Mouse (Mus musculus): ENCODE results near the gene Sds. TPM values are rescaled to one million over a fixed set of nuclear protein-coding genes. Genes with fewer than 3 reads are reported as not detected.

The Sds gene
- polyA plus RNA-seq, 1 experiment, result not detected

- H3K4me3 ChIP-seq (replicated peaks), result no peak overlapping the region
- no peak for TF ChIP-seq GATA1 (IDR thresholded peaks at IDR 0.05; ENCODE audit: low read length)
- TF ChIP-seq TAL1 (IDR thresholded peaks at IDR 0.05; ENCODE audit: low read length), result no peak
Measured at GRCm38 (mm10) chr5:120432486-120433015, 43.8 kb upstream of the Sds start.

GRCm38 (mm10) chr5:120433135-120433760 lies 43.1 kb upstream of the Sds start:
- no peaks in the 10 kb centered on the region for H3K9me3 ChIP-seq (ENCODE audit: control insufficient read depth, low read length)
- no peaks in the 10 kb centered on the region for H3K36me3 ChIP-seq (ENCODE audit: control insufficient read depth)
- no peak for TF ChIP-seq GATA1 (IDR thresholded peaks at IDR 0.05; ENCODE audit: low read length)
- no peak for TF ChIP-seq TAL1 (IDR thresholded peaks at IDR 0.05; ENCODE audit: low read length)
- peaks cover 100% of the 10 kb centered on the region for H3K27me3 ChIP-seq (ENCODE audit: control insufficient read depth)
- H3K4me1 ChIP-seq (ENCODE audit: control insufficient read depth), result no peaks in the 10 kb centered on the region
- H3K4me3 ChIP-seq (replicated peaks), result no peak overlapping the region

More at GRCm38 (mm10) chr5:120432486-120433015, 43.8 kb upstream of the Sds start:
- Histone ChIP-seq H3K27me3 (ENCODE audit: control insufficient read depth) (peaks cover 100% of the 10 kb centered on the region), H3K4me1 (ENCODE audit: control insufficient read depth) (no peaks in the 10 kb centered on the region), H3K9me3 (ENCODE audit: control insufficient read depth, low read length) (no peaks in the 10 kb centered on the region), H3K36me3 (ENCODE audit: control insufficient read depth) (no peaks in the 10 kb centered on the region)

GRCm38 (mm10) chr5:120434231-120434735 lies 42.0 kb upstream of the Sds start:
- Histone ChIP-seq H3K36me3 (ENCODE audit: control insufficient read depth) (no peaks in the 10 kb centered on the region), H3K4me3 (replicated peaks) (no peak overlapping the region), H3K27me3 (ENCODE audit: control insufficient read depth) (peaks cover 100% of the 10 kb centered on the region), H3K4me1 (ENCODE audit: control insufficient read depth) (no peaks in the 10 kb centered on the region), H3K9me3 (ENCODE audit: control insufficient read depth, low read length) (no peaks in the 10 kb centered on the region)
- no peak for TF ChIP-seq TAL1 (IDR thresholded peaks at IDR 0.05; ENCODE audit: low read length)
- TF ChIP-seq GATA1 (IDR thresholded peaks at IDR 0.05; ENCODE audit: low read length), result no peak

- TF ChIP-seq TAL1 (IDR thresholded peaks at IDR 0.05; ENCODE audit: low read length) (no peak), GATA1 (IDR thresholded peaks at IDR 0.05; ENCODE audit: low read length) (no peak)
- peaks cover 100% of the 10 kb centered on the region for H3K27me3 ChIP-seq (ENCODE audit: control insufficient read depth)
- H3K9me3 ChIP-seq (ENCODE audit: control insufficient read depth, low read length), result no peaks in the 10 kb centered on the region; the same call in 1 of the 2 replicates
- no peaks in the 10 kb centered on the region for H3K36me3 ChIP-seq (ENCODE audit: control insufficient read depth)
- no peak overlapping the region for H3K4me3 ChIP-seq (replicated peaks)
- H3K4me1 ChIP-seq (ENCODE audit: control insufficient read depth), result no peaks in the 10 kb centered on the region
Measured at GRCm38 (mm10) chr5:120435006-120435681, 41.2 kb upstream of the Sds start.

GRCm38 (mm10) chr5:120435731-120436501 lies 40.4 kb upstream of the Sds start:
- H3K36me3 ChIP-seq (ENCODE audit: control insufficient read depth), result no peaks in the 10 kb centered on the region
- no peak overlapping the region for H3K4me3 ChIP-seq (replicated peaks)
- TF ChIP-seq TAL1 (IDR thresholded peaks at IDR 0.05; ENCODE audit: low read length) (no peak), GATA1 (IDR thresholded peaks at IDR 0.05; ENCODE audit: low read length) (no peak)
- peaks cover 100% of the 10 kb centered on the region for H3K27me3 ChIP-seq (ENCODE audit: control insufficient read depth)
- no peaks in the 10 kb centered on the region; the same call in 1 of the 2 replicates for H3K9me3 ChIP-seq (ENCODE audit: control insufficient read depth, low read length)
- no peaks in the 10 kb centered on the region for H3K4me1 ChIP-seq (ENCODE audit: control insufficient read depth)

GRCm38 (mm10) chr5:120436885-120437495 lies 39.3 kb upstream of the Sds start:
- TF ChIP-seq GATA1 (IDR thresholded peaks at IDR 0.05; ENCODE audit: low read length) (no peak), TAL1 (IDR thresholded peaks at IDR 0.05; ENCODE audit: low read length) (no peak)
- Histone ChIP-seq H3K27me3 (ENCODE audit: control insufficient read depth) (peaks cover 93% of the 10 kb centered on the region), H3K36me3 (ENCODE audit: control insufficient read depth) (no peaks in the 10 kb centered on the region), H3K4me1 (ENCODE audit: control insufficient read depth) (no peaks in the 10 kb centered on the region), H3K9me3 (ENCODE audit: control insufficient read depth, low read length) (no peaks in the 10 kb centered on the region; the same call in 1 of the 2 replicates), H3K4me3 (replicated peaks) (no peak overlapping the region)

- H3K36me3 ChIP-seq (ENCODE audit: control insufficient read depth), result no peaks in the 10 kb centered on the region
- H3K9me3 ChIP-seq (ENCODE audit: control insufficient read depth, low read length), result no peaks in the 10 kb centered on the region; the same call in 1 of the 2 replicates
- peaks cover 90% of the 10 kb centered on the region for H3K27me3 ChIP-seq (ENCODE audit: control insufficient read depth)
- no peak for TF ChIP-seq TAL1 (IDR thresholded peaks at IDR 0.05; ENCODE audit: low read length)
- no peak for TF ChIP-seq GATA1 (IDR thresholded peaks at IDR 0.05; ENCODE audit: low read length)
- H3K4me1 ChIP-seq (ENCODE audit: control insufficient read depth), result no peaks in the 10 kb centered on the region
- no peak overlapping the region for H3K4me3 ChIP-seq (replicated peaks)
Measured at GRCm38 (mm10) chr5:120437539-120437938, 38.8 kb upstream of the Sds start.

- TF ChIP-seq GATA1 (IDR thresholded peaks at IDR 0.05; ENCODE audit: low read length) (no peak), TAL1 (IDR thresholded peaks at IDR 0.05; ENCODE audit: low read length) (no peak)
- Histone ChIP-seq H3K27me3 (ENCODE audit: control insufficient read depth) (peaks cover 89% of the 10 kb centered on the region), H3K4me1 (ENCODE audit: control insufficient read depth) (no peaks in the 10 kb centered on the region), H3K9me3 (ENCODE audit: control insufficient read depth, low read length) (no peaks in the 10 kb centered on the region; the same call in 1 of the 2 replicates), H3K36me3 (ENCODE audit: control insufficient read depth) (no peaks in the 10 kb centered on the region), H3K4me3 (replicated peaks) (no peak overlapping the region)
Measured at GRCm38 (mm10) chr5:120437986-120438385, 38.3 kb upstream of the Sds start.
